Mouse (Mus musculus) midbrain, embryonic 14.5 days (tissue): ENCODE results near the gene Axl. TPM values are rescaled to one million over a fixed set of nuclear protein-coding genes. Genes with fewer than 3 reads are reported as not detected.

Source experiments
- ATAC-seq: fragments of 200-750 bp; cut with Nextera tagmentation; 2 replicates; pipeline ENCODE4 v1.8.0; 2017; ENCODE audit warnings: moderate number of reproducible peaks, moderate library complexity; ENCODE audit not compliant: low FRiP score, low TSS enrichment
- DNase-seq: peaks from one replicate; pipeline ENCODE4 v3.0.0-alpha.2; 2015
- H3K27ac ChIP-seq: fragments of 300-500 bp; sonication (generic); replicated peaks from 2 replicates; pipeline ENCODE4 v1.5.1; 2014; ENCODE audit warnings: mild to moderate bottlenecking, low read depth, low read length, moderate library complexity
- H3K27me3 ChIP-seq: fragments of 300-500 bp; sonication (generic); 2 replicates; pipeline ENCODE4 v1.6.1; 2014; ENCODE audit warnings: low read length, control low read depth, mixed read lengths; ENCODE audit not compliant: control insufficient read depth, insufficient read depth
- H3K36me3 ChIP-seq: fragments of 300-500 bp; sonication (generic); 2 replicates; pipeline ENCODE4 v1.6.1; 2014; ENCODE audit warnings: low read length, control low read depth; ENCODE audit not compliant: control insufficient read depth, insufficient read depth
- H3K4me1 ChIP-seq: fragments of 300-500 bp; sonication (generic); 2 replicates; pipeline ENCODE4 v1.6.1; 2014; ENCODE audit warnings: mild to moderate bottlenecking, antibody characterized with exemption, low read length, control low read depth; ENCODE audit not compliant: control insufficient read depth, insufficient read depth
- H3K4me2 ChIP-seq: fragments of 300-500 bp; sonication (generic); 2 replicates; pipeline ENCODE4 v1.6.1; 2014; ENCODE audit warnings: mild to moderate bottlenecking, low read length, moderate library complexity
- H3K4me3 ChIP-seq: fragments of 300-500 bp; sonication (generic); replicated peaks from 2 replicates; pipeline ENCODE4 v1.5.1; 2014; ENCODE audit warnings: low read depth, low read length
- H3K9ac ChIP-seq: fragments of 300-500 bp; sonication (generic); replicated peaks from 2 replicates; pipeline ENCODE4 v1.6.1; 2014; ENCODE audit warnings: mild to moderate bottlenecking, low read length, moderate library complexity
- H3K9me3 ChIP-seq: fragments of 300-500 bp; sonication (generic); 2 replicates; pipeline ENCODE4 v1.6.1; 2016; ENCODE audit warnings: low read length, control low read depth, mixed read lengths; ENCODE audit not compliant: control insufficient read depth
- WGBS: fragments of 180-500 bp; shearing (Covaris S2); extraction: QIAGEN DNeasy Blood & Tissue Kit; methylation state at CpG from one replicate; pipeline ENCODE4 v1.1.7; 2014; 5-methylcytosine and 5-hydroxymethylcytosine counted together
- polyA plus RNA-seq: library from polyadenylated mRNA; unstranded; fragments of >200 nt; fragmentation: Nextera tagmentation; extraction: Ambion mirVana; gene quantifications from 2 replicates; pipeline ENCODE4 v1.2.1, GENCODE M21; 2014

Gene Axl
- polyA plus RNA-seq: 9.3 and 20.2 TPM in 2 replicates

DNA sequence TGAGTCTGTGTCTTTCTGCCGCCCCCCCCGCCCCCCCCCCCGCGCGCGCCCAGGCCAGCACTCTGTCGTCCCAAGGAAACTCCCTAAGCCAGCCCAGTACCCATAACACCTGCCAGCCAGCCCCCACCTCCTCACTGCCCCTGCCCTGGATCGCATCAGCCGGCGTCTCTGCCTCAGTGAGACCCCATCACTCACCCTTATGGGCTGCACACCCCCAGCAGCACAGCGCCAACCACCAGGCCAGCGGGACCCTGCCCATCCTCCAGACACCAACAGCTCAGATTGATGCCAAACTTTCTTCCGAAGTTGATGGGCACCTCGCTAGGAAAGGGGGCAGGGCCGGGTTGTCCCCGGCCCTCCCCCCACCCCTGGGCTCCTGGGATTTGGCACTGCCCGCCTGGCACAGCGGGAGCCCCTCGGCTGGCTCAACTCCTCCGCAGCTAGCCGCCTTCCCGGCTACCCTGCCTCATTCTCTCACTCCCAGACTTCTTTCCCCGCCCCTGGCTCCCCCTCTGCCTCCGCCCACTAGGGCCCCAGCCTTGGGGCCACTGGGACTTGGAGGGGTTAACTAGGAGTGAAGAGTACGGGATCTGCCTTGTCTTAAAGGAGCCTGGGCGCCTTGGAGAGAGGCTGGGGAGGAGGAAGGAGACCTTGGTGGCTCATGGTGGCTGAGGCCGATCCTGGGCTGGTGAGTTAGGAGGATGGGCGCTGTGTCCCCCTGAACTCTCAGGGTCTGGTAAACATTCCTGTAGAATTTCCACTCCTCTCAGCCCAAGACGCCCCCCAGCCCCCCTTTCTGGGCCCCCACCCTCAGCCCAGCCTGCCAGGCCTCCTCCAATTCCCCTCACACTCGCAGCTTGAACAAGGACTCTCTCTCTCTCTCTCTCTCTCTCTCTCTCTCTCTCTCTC lies at the start of gene Axl:
Gene Axl (minus strand): TSS at position 486 of the 909 bp plus-strand sequence.
- ATAC-seq: peak; percentile 81
- Histone ChIP-seq H3K4me3 (peak within 1 kb of the TSS; percentile 38), H3K27ac (0 out of 2 replicates have a peak within 1 kb of the TSS, but pooled peaks have one; percentile 41), H3K9ac (peak within 1 kb of the TSS; percentile 47), H3K36me3 (no peaks in the 10 kb centered on the region), H3K9me3 (no peaks in the 10 kb centered on the region), H3K27me3 (no peaks in the 10 kb centered on the region), H3K4me1 (peaks cover 13% of the 10 kb centered on the region), H3K4me2 (peak within 1 kb of the TSS; percentile 67)
- DNase-seq: peak; percentile 67
- 2% methylated on average over 29 of the region's 30 CpGs for WGBS

DNA sequence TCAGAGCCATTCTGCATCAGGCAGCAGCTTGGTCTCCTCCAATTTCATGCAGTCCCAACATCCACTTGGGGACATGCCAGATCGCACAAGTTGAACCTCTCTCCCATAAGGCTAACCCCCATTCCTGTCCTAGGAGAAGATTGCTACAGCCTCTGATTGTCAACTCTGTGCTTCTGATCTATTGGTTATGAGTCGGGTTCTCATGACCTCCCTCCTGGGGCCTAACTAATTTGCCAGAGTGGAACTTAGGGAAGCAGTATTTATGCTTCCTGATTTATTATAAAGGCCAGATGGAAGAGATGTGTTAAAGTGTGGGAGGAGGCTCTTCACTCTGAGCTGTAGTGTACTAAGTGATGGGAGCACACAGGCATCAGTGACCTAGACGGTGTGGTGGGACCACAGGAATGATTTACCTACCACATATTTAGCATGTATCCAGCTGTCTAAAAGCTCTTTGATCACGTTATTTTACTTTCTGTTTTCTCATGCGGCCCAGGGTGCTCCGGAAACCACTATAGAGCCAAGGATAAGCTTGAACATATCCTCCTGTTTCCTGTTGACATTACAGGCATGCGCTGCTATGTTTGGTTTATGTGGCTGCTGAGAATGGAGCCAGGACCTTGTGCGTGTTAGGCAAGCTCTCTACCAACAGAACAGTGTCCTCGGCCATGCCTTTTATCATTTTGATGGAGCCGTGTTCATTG lies 46.8 kb upstream of the Axl start:
- H3K27me3 ChIP-seq: no peaks in the 10 kb centered on the region
- no peak overlapping the region for H3K27ac ChIP-seq
- WGBS: 87% methylated on average over 10 of the region's 10 CpGs
- H3K4me1 ChIP-seq: no peaks in the 10 kb centered on the region
- ATAC-seq (no peak), DNase-seq (no peak)
- H3K36me3 ChIP-seq: no peaks in the 10 kb centered on the region
- no peak overlapping the region for H3K4me3 ChIP-seq
- H3K4me2 ChIP-seq: no peak overlapping the region
- H3K9me3 ChIP-seq: no peaks in the 10 kb centered on the region
- H3K9ac ChIP-seq: no peak overlapping the region

DNA sequence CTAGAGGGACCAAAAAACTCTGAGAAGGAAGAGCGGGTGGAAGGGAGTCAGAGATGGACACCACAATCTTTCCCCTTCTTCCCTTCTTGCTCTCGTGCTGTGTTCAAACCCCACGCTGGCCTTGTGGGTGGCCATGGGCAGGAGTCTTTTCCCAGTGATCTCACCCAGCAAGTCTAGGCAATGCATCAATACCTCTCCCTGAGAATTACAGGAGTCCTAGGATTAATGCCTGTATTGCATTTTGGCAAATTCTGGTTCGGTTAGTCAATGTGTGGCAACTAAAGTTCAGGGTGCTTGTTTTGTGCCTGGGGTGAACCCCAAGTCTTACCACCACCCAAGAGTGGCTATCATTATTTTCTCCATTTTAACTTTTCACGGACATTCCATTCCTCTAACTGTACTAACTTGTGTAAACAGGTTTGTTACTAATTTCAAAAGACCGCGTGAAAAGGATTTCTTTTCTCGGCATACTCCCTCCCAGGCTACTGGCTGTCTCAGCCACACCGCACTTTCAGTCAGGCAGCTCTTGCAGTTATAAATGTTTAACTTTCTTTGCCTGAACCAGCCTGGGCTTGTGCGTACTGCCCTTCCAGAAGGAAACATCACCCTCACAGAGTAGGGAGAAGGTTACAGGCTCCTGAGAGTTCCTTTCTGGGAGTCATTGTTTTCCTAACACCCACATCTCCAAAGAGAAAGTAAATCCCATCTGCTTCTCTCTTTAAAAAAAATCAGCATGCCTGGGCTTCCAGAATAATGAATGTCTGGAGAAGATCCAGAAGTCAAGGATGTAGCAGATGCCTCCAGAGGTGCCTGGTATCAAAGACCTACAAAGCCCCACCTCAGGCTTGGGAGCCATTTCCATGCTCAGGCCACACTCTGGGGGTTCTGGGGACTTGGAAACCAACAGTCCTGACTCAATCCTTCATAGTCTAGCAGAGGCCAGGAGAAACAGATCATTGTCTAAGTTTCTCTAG lies 43.3 kb upstream of the Axl start:
- no peak overlapping the region for H3K27ac ChIP-seq
- H3K36me3 ChIP-seq: no peaks in the 10 kb centered on the region
- no peaks in the 10 kb centered on the region for H3K9me3 ChIP-seq
- H3K4me1 ChIP-seq: no peaks in the 10 kb centered on the region
- no peak overlapping the region for H3K4me2 ChIP-seq
- H3K4me3 ChIP-seq: no peak overlapping the region
- 87% methylated on average over 10 of the region's 10 CpGs for WGBS
- no peak for DNase-seq
- no peaks in the 10 kb centered on the region for H3K27me3 ChIP-seq
- no peak for ATAC-seq
- H3K9ac ChIP-seq: no peak overlapping the region

DNA sequence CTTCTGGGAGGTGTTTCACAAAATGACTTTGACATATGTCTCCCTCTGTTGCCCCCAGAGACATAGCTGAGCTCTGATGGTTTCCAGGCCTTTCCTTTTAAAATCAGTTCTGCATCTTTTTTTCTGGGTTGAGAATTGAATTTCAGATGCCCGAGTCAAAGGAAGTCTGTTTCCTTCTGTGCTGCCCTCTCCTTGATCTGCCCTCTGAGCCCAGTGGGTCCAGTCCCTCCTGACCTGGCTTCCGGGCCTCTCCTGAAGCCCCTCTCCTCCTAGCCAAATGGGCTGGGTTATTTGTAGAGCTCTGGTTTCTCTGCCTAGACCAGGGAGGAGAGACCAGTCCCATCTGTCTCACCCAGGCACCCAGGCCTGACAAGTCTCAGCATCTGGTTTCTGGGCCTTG lies 41.7 kb upstream of the Axl start:
- Histone ChIP-seq H3K27me3 (no peaks in the 10 kb centered on the region), H3K4me2 (no peak overlapping the region), H3K9me3 (no peaks in the 10 kb centered on the region), H3K4me1 (no peaks in the 10 kb centered on the region), H3K36me3 (no peaks in the 10 kb centered on the region), H3K4me3 (no peak overlapping the region), H3K9ac (no peak overlapping the region), H3K27ac (no peak overlapping the region)
- ATAC-seq (no peak), DNase-seq (no peak)
- WGBS: 66% methylated on average over 2 of the region's 2 CpGs

DNA sequence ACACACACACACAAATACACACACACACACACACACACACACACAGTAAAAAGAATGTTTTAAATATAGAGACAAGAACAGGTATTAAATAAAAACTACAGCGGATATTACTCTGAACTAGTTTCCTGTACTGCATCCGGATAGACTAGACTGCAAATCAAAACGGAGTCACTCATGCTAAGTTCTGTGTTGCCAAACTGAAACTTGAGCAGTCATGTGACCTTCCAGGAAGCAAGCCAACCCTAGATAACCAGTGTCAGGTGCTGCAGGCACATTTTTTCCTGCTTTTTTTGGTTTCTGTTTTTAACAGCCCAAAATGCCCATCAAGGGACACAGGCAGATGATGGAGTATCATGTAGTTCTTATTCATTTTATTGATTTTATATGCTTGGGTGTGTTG lies 38.7 kb upstream of the Axl start:
- Histone ChIP-seq H3K4me1 (no peaks in the 10 kb centered on the region), H3K4me3 (no peak overlapping the region), H3K9ac (no peak overlapping the region), H3K4me2 (no peak overlapping the region), H3K9me3 (no peaks in the 10 kb centered on the region), H3K27me3 (no peaks in the 10 kb centered on the region), H3K27ac (no peak overlapping the region), H3K36me3 (no peaks in the 10 kb centered on the region)
- WGBS: 83% methylated on average over 3 of the region's 3 CpGs
- no peak for ATAC-seq
- no peak for DNase-seq

DNA sequence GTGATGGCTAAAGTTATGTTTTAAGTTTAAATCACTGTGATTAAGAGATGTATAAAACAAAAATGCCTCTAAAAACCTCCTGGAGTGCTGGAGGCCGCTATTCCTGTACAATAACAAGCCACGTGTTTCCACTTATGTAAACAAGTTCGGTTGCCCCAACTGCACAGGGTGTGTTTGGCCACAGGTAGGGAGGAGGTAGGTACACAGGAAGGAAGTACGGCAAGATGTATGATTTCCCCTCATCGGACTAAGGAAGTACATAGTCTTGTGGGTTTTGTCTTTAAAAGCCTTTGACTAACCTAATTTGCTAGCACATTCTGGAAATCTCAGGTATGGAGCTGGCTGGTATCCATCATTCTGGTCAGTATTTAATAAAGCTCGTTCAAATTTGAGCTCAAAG lies 37.5 kb upstream of the Axl start:
- Histone ChIP-seq H3K4me1 (no peaks in the 10 kb centered on the region), H3K4me3 (no peak overlapping the region), H3K9ac (no peak overlapping the region), H3K27me3 (no peaks in the 10 kb centered on the region), H3K27ac (no peak overlapping the region), H3K4me2 (no peak overlapping the region), H3K9me3 (no peaks in the 10 kb centered on the region), H3K36me3 (no peaks in the 10 kb centered on the region)
- WGBS: 89% methylated on average over 6 of the region's 6 CpGs
- DNase-seq (no peak), ATAC-seq (no peak)

DNA sequence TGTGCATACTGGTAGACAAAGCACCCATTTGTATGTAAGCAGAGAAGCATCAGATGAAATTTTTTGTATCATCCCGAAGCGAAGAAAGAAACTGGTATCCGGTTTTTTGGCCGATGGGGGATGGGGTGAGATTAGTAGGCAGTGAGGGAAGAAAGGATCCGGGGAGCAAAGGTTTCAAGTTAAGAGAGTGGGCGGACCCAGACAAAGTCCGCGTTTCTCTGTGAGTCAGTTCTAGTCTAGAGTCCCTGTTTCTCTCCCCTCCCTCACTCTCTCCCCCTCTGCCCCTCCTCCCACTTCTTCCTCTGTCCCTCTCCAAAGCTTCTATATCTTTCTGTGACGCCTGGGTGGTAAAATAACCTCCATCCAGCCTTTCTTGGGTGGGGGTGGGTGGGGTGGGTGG lies 36.5 kb upstream of the Axl start:
- Histone ChIP-seq H3K4me2 (no peak overlapping the region), H3K9ac (no peak overlapping the region), H3K4me3 (no peak overlapping the region), H3K9me3 (no peaks in the 10 kb centered on the region), H3K27me3 (no peaks in the 10 kb centered on the region), H3K4me1 (no peaks in the 10 kb centered on the region), H3K36me3 (no peaks in the 10 kb centered on the region), H3K27ac (no peak overlapping the region)
- DNase-seq (no peak), ATAC-seq (no peak)
- WGBS: 55% methylated on average over 9 of the region's 9 CpGs

DNA sequence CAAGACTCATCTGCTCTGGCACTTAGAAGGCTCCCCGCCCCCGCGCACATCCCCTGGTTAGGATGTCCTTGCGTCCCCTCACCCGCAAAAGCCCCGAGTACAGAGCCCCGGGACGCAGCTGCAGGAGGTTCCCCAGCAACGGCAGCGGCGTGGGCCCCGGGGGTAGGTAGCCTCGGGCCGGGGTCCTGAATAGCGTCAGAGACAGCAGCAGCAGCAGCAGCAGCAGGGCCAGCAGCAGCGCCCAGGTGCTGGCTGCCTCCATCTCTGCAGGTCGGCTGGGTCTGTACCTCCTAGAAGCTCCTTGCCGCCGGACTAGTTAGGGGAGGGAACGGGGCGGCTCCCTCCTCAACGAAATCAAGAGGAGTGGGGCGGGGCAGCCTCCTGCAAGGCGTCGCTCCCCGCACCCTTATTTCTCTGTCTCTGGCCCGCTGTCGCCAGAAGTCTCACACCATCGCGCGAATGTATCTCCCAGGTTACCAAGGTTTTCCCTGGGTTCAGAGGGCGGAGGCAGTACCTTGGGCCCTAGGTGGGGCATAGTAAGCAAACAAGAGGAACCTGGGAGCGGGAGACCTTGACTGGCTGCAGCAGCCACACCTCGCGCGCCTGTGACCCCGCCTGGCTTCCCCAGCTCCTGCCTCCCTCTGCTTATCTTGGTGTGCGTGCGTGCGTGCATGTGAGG lies 27.9 kb upstream of the Axl start, which contains the start of gene Cyp2s1:
Gene Cyp2s1 (minus strand): TSS at position 673 of the 679 bp plus-strand sequence.
- peak within 1 kb of the TSS; percentile 90 for H3K4me2 ChIP-seq
- ATAC-seq (peak; percentile 60; the same call in 1 of the 2 replicates), DNase-seq (peak; percentile 55)
- under 1% methylated on average over 40 of the region's 40 CpGs for WGBS
- H3K27ac ChIP-seq: no peak within 1 kb of the TSS
- H3K27me3 ChIP-seq: peaks cover 11% of the 10 kb centered on the region
- peaks cover 9% of the 10 kb centered on the region; the same call in 1 of the 2 replicates for H3K4me1 ChIP-seq
- H3K36me3 ChIP-seq: no peaks in the 10 kb centered on the region
- peak within 1 kb of the TSS; percentile 68 for H3K9ac ChIP-seq
- no peaks in the 10 kb centered on the region for H3K9me3 ChIP-seq
- H3K4me3 ChIP-seq: peak within 1 kb of the TSS; percentile 45
